8 mouse cellular contexts compared by ENCODE assay signal in the genomic region with DNA sequence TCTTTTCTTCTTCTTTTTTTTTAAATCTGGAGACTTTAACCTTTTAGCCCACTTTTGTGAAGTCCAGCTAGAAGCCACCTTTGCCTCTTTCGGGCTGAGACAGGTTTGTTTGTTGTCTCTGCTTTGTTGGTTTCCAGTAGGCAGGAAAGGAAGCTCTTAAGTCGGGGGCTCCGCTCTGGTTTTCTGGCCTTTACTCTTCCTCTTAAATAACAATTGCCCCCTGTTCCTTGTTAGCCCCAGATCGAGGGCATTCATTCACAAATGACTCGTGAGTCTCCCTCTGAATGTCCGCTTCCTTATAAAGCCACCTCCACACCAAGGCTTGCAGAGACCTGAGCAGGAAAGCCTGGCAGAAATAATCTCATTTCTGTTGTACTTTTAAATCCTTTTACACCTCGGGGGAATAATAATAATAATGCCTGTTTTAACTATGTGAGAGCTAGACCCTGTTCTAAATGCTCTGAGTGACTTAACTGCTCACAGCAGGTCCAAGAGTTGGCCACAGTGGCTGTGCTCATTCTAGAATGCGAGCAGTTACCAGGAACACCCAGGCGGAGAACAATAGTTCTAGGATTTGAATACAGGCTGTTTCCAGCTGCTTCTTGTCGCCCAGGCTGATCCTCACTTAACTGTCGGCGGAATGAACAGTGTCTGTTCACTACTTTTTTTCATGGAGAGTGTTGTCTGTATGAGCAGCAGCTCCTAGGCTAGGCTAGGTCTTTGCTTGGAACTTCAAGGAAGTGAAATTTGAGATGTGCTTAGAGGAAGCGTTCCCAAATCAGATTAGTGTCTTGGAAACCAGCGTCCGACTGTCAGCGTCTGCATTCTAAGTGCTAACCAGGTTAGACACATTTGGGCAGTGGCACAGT. TPM values are rescaled to one million over a fixed set of nuclear protein-coding genes. Genes with fewer than 3 reads are reported as not detected.
DNase-seq lines count a peak whose midpoint lies in the region; ATAC-seq and TF ChIP-seq lines count a peak whose summit lies in the region.

No protein-coding gene starts in this region.

- WGBS in heart, embryonic 13.5 days = 12% methylated on average over 16 of the region's 16 CpGs
- 5% methylated on average over 16 of the region's 16 CpGs for WGBS in neural tube, embryonic 11.5 days

- peak overlapping the region in 2 of 3 experiments; percentile 41 to 55 for H3K4me3 ChIP-seq in CH12.LX (replicated peaks in 1 of 3; ENCODE audit: low read depth in 2 of 3, low read length in 2 of 3, poor library complexity in 1 of 3)
- H3K4me3 ChIP-seq in heart, embryonic 13.5 days = peak overlapping the region; percentile 41
- H3K4me3 ChIP-seq in neural tube, embryonic 11.5 days (ENCODE audit: low read depth, low read length) = no peak overlapping the region

- DNase-seq in CH12.LX (ENCODE audit: extremely low read depth) = no peak
- DNase-seq in ZHBTc4 (ENCODE audit: low read depth, low spot score) = peak; percentile 95
- peak; percentile 40 to 48 for DNase-seq in kidney, postnatal 4 days
- peak; percentile 46 for DNase-seq in neural tube, embryonic 11.5 days (ENCODE audit: low spot score)
- DNase-seq in ovary, adult 18-20 months (ENCODE audit: low spot score) = no peak
- no peak for DNase-seq in left cerebral cortex, postnatal 14 days (ENCODE audit: low spot score in 2 of 2)

- no peaks in the 10 kb centered on the region for H3K36me3 ChIP-seq in CH12.LX (replicated peaks in 1 of 2; ENCODE audit: control insufficient read depth in 1 of 2, insufficient read depth in 1 of 2, low read length in 1 of 2)
- no peaks in the 10 kb centered on the region for H3K36me3 ChIP-seq in heart, embryonic 13.5 days
- no peaks in the 10 kb centered on the region for H3K36me3 ChIP-seq in neural tube, embryonic 11.5 days (ENCODE audit: control insufficient read depth, insufficient read depth, low read length)

- TF ChIP-seq CTCF in CH12.LX (conservative IDR thresholded peaks at IDR 0.05 in 1 of 2, IDR thresholded peaks at IDR 0.05 in 1 of 2; ENCODE audit: low read depth in 2 of 2, low read length in 2 of 2) = no peak

- dilution Hi-C loops in CH12.LX (cut with MboI; ENCODE audit: extremely low pct_ligation_motif_present, extremely low pct_unique_long_range_greater_than_20kb, low sequenced_read_pairs) = no loop called here

- peak overlapping the region; percentile 100 for H3K4me2 ChIP-seq in CH12.LX (ENCODE audit: insufficient read depth, low read depth, poor library complexity, severe bottlenecking)
- peak overlapping the region; percentile 71 for H3K4me2 ChIP-seq in heart, embryonic 13.5 days
- H3K4me2 ChIP-seq in neural tube, embryonic 11.5 days (ENCODE audit: low read depth) = peak overlapping the region; percentile 61

- no peak for TF ChIP-seq EP300 in CH12.LX (IDR thresholded peaks at IDR 0.05; ENCODE audit: low read length)

- peak overlapping the region; percentile 99 for H3K9ac ChIP-seq in CH12.LX (ENCODE audit: insufficient read depth, low read depth)
- H3K9ac ChIP-seq in heart, embryonic 13.5 days = peak overlapping the region; percentile 95
- peak overlapping the region; percentile 91 for H3K9ac ChIP-seq in neural tube, embryonic 11.5 days (ENCODE audit: low read length)

- H3K4me1 ChIP-seq in CH12.LX (ENCODE audit: control insufficient read depth in 1 of 2, insufficient read depth in 2 of 2) = peaks cover 4 to 29% of the 10 kb centered on the region in 2 experiments
- peaks cover 23% of the 10 kb centered on the region for H3K4me1 ChIP-seq in heart, embryonic 13.5 days
- H3K4me1 ChIP-seq in neural tube, embryonic 11.5 days (ENCODE audit: control insufficient read depth, insufficient read depth, low read length) = peaks cover 15% of the 10 kb centered on the region

- intact Hi-C loops in left cerebral cortex, postnatal 14 days (cut with DNase I) = no loop called here

- no peaks in the 10 kb centered on the region for H3K27me3 ChIP-seq in CH12.LX (replicated peaks)
- no peaks in the 10 kb centered on the region for H3K27me3 ChIP-seq in heart, embryonic 13.5 days (replicated peaks)
- H3K27me3 ChIP-seq in neural tube, embryonic 11.5 days (ENCODE audit: control insufficient read depth, insufficient read depth, low read length) = no peaks in the 10 kb centered on the region

- no peaks in the 10 kb centered on the region for H3K9me3 ChIP-seq in CH12.LX (replicated peaks; ENCODE audit: low read length)
- no peaks in the 10 kb centered on the region for H3K9me3 ChIP-seq in heart, embryonic 13.5 days
- H3K9me3 ChIP-seq in neural tube, embryonic 11.5 days (ENCODE audit: control insufficient read depth, low read length) = no peaks in the 10 kb centered on the region

- ATAC-seq in heart, embryonic 13.5 days (ENCODE audit: extremely low read depth, insufficient number of reproducible peaks, low FRiP score, low TSS enrichment) = no peak
- no peak for ATAC-seq in neural tube, embryonic 11.5 days (ENCODE audit: insufficient read depth, low FRiP score, low TSS enrichment)
- ATAC-seq in megakaryocyte-erythroid progenitor cell, adult 5-6 weeks (replicated peaks; ENCODE audit: low FRiP score, low TSS enrichment, poor library complexity, severe bottlenecking) = no peak

- TF ChIP-seq POLR2A in CH12.LX (IDR thresholded peaks at IDR 0.05; ENCODE audit: low read depth, low read length) = no peak

- in situ Hi-C loops in CH12.LX (cut with MboI; ENCODE audit: low pct_ligation_motif_present, low pct_unique_long_range_greater_than_20kb, low sequenced_read_pairs) = loop anchor here (5.0 kb wide), 1 partner anchor 59 kb away; the partner anchor contains the start of gene Arid1a

- no peak for TF ChIP-seq RAD21 in CH12.LX (IDR thresholded peaks at IDR 0.05; ENCODE audit: low read depth, low read length)

- no peaks in the 10 kb centered on the region for H3K79me2 ChIP-seq in CH12.LX (replicated peaks; ENCODE audit: control insufficient read depth, extremely low read depth, insufficient read depth, poor library complexity, severe bottlenecking)

- H3K27ac ChIP-seq in CH12.LX (ENCODE audit: insufficient read depth, low read depth) = peak overlapping the region; percentile 98
- peak overlapping the region; percentile 100 for H3K27ac ChIP-seq in heart, embryonic 13.5 days (replicated peaks)
- 0 out of 2 replicates have a peak overlapping the region, but pooled peaks have one; percentile 23 for H3K27ac ChIP-seq in neural tube, embryonic 11.5 days (ENCODE audit: low read depth, low read length)

TF ChIP-seq in CH12.LX, 34 proteins besides CTCF, POLR2A, EP300 and RAD21:
- TF ChIP-seq IRF4 (IDR thresholded peaks at IDR 0.05; ENCODE audit: low read depth, low read length) (no peak), UBTF (IDR thresholded peaks at IDR 0.05; ENCODE audit: low read depth, low read length) (no peak), MAFK (IDR thresholded peaks at IDR 0.05; ENCODE audit: insufficient replicate concordance, low read length) (no peak), CHD1 (IDR thresholded peaks at IDR 0.05; ENCODE audit: low read depth, low read length) (no peak), HCFC1 (IDR thresholded peaks at IDR 0.05; ENCODE audit: low read depth, low read length) (no peak), NELFE (IDR thresholded peaks at IDR 0.05; ENCODE audit: low read depth, low read length) (no peak), ETS1 (conservative IDR thresholded peaks at IDR 0.05; ENCODE audit: low read depth, low read length) (no peak), ZKSCAN1 (IDR thresholded peaks at IDR 0.05; ENCODE audit: borderline replicate concordance, low read depth, low read length) (no peak), ZC3H11A (IDR thresholded peaks at IDR 0.05; ENCODE audit: low read depth, low read length) (no peak), MXI1 (IDR thresholded peaks at IDR 0.05; ENCODE audit: low read depth, low read length) (no peak), GABPA (IDR thresholded peaks at IDR 0.05; ENCODE audit: insufficient replicate concordance, low read depth, low read length) (no peak), RCOR1 (conservative IDR thresholded peaks at IDR 0.05; ENCODE audit: low read depth, low read length) (no peak), ELF1 (IDR thresholded peaks at IDR 0.05; ENCODE audit: low read depth, low read length) (no peak), MAZ (IDR thresholded peaks at IDR 0.05; ENCODE audit: low read depth, low read length) (no peak), TCF12 (IDR thresholded peaks at IDR 0.05; ENCODE audit: low read depth, low read length) (no peak), E2F4 (IDR thresholded peaks at IDR 0.05; ENCODE audit: insufficient replicate concordance, low read depth, low read length) (no peak), JUN (IDR thresholded peaks at IDR 0.05; ENCODE audit: insufficient read depth, low read depth, low read length) (no peak), POLR2AphosphoS2 (IDR thresholded peaks at IDR 0.05; ENCODE audit: low read depth, low read length) (no peak), ZMIZ1 (IDR thresholded peaks at IDR 0.05; ENCODE audit: low read depth, low read length) (no peak)
TF ChIP-seq in CH12.LX: peak in this region for 0.

RNA-seq across cellular contexts. Expression of gene Arid1a, which starts 59.3 kb away (rescaled TPM):
- total RNA-seq in CH12.LX (2012; rRNA removed) = 17.9 and 19.1 TPM in 2 replicates
- 4.7 and 6.4 TPM in 2 replicates for total RNA-seq in CH12.LX (2014; rRNA removed)
- 36.3 and 47.1 TPM in 2 replicates for polyA plus RNA-seq in CH12.LX (2012; ENCODE audit: insufficient read length, low read depth)
- polyA plus RNA-seq in heart, embryonic 13.5 days (2015; fragmentation: Nextera tagmentation; extraction: Ambion mirVana) = 21.1 and 21.2 TPM in 2 replicates
- polyA plus RNA-seq in neural tube, embryonic 11.5 days (2014; fragmentation: Nextera tagmentation; extraction: Ambion mirVana) = 42.5 and 43.1 TPM in 2 replicates
- 10 to 100 TPM; 74.1 to 75.8 TPM for total RNA-seq in left cerebral cortex, postnatal 14 days (2021)
- total RNA-seq in megakaryocyte-erythroid progenitor cell, adult 5-6 weeks (2014; fragmentation: Nextera tagmentation) = 127 and 136 TPM in 2 replicates
- 28.2 and 29.6 TPM in 2 replicates for total RNA-seq in megakaryocyte-erythroid progenitor cell, adult 5-6 weeks (2017)

Comparison
In these comparisons a context has a peak if more than half of its experiments do, and no peak if none do; other contexts are left out.
1. DNase-seq: peak in ZHBTc4 (single experiment), kidney, postnatal 4 days (2 of 2) and neural tube, embryonic 11.5 days (single experiment); none in CH12.LX (single experiment), ovary, adult 18-20 months (single experiment) and left cerebral cortex, postnatal 14 days (0 of 2).
2. H3K27ac ChIP-seq: peak in every context shown above with its lines; median percentile 100 in heart, embryonic 13.5 days; 98 in CH12.LX; 23 in neural tube, embryonic 11.5 days.
3. Peak in every context shown above with its lines, with median percentiles within 50 percentile points of each other: H3K4me2 ChIP-seq and H3K9ac ChIP-seq.